Mouse (Mus musculus) heart, embryonic 13.5 days (tissue): ENCODE results near the gene Cldn15. TPM values are rescaled to one million over a fixed set of nuclear protein-coding genes. Genes with fewer than 3 reads are reported as not detected.

ENCODE experiments used
- ATAC-seq: fragments of 200-750 bp; cut with Nextera tagmentation; 2 replicates; pipeline ENCODE4 v1.8.0; 2017; ENCODE audit warnings: moderate TSS enrichment; ENCODE audit not compliant: insufficient number of reproducible peaks, low FRiP score, low TSS enrichment; ENCODE audit errors: extremely low read depth
- H3K27ac ChIP-seq: fragments of 300-500 bp; sonication (generic); replicated peaks from 2 replicates; pipeline ENCODE4 v1.5.1; 2015; ENCODE audit warnings: moderate library complexity, mild to moderate bottlenecking, inconsistent platforms
- H3K27me3 ChIP-seq: fragments of 300-500 bp; sonication (generic); replicated peaks from 2 replicates; pipeline ENCODE4 v1.6.1; 2015; ENCODE audit warnings: mild to moderate bottlenecking, inconsistent platforms
- H3K36me3 ChIP-seq: fragments of 300-500 bp; sonication (generic); 2 replicates; pipeline ENCODE4 v1.6.1; 2015; ENCODE audit warnings: mild to moderate bottlenecking, inconsistent platforms
- H3K4me1 ChIP-seq: fragments of 300-500 bp; sonication (generic); 2 replicates; pipeline ENCODE4 v1.6.1; 2015; ENCODE audit warnings: inconsistent platforms
- H3K4me2 ChIP-seq: fragments of 300-500 bp; sonication (generic); 2 replicates; pipeline ENCODE4 v1.6.1; 2015; ENCODE audit warnings: inconsistent platforms, mild to moderate bottlenecking, moderate library complexity
- H3K4me3 ChIP-seq: fragments of 300-500 bp; sonication (generic); 2 replicates; pipeline ENCODE4 v1.5.1; 2015; ENCODE audit warnings: moderate library complexity, mild to moderate bottlenecking, inconsistent platforms
- H3K9ac ChIP-seq: fragments of 300-500 bp; sonication (generic); 2 replicates; pipeline ENCODE4 v1.6.1; 2015; ENCODE audit warnings: inconsistent platforms, mild to moderate bottlenecking, moderate library complexity
- H3K9me3 ChIP-seq: fragments of 300-500 bp; sonication (generic); 2 replicates; pipeline ENCODE4 v1.6.1; 2016; ENCODE audit warnings: inconsistent platforms
- WGBS: fragments of 180-500 bp; shearing (Covaris S2); methylation state at CpG from one replicate; pipeline ENCODE4 v1.1.7; 2015; ENCODE audit warnings: mixed read lengths; 5-methylcytosine and 5-hydroxymethylcytosine counted together
- polyA plus RNA-seq: library from polyadenylated mRNA; unstranded; fragments of >200 nt; fragmentation: Nextera tagmentation; extraction: Ambion mirVana; gene quantifications from 2 replicates; pipeline ENCODE4 v1.2.1, GENCODE M21; 2015

Gene Cldn15
- polyA plus RNA-seq, result 3.8 and 4.3 TPM in 2 replicates

- WGBS, result 48% methylated on average over 6 of the region's 6 CpGs
- no peak for ATAC-seq
- peak within 1 kb of the TSS; percentile 71 for H3K9ac ChIP-seq
Measured at GRCm38 (mm10) chr5:136966331-136966730, at the start of gene Cldn15. Cldn15 (plus strand) TSS chr5:136966616.

GRCm38 (mm10) chr5:136917613-136918242 lies 48.7 kb upstream of the Cldn15 start:
- Histone ChIP-seq H3K9me3 (no peaks in the 10 kb centered on the region), H3K4me1 (peaks cover 7% of the 10 kb centered on the region), H3K27me3 (no peaks in the 10 kb centered on the region), H3K27ac (no peak overlapping the region), H3K9ac (no peak overlapping the region), H3K4me3 (no peak overlapping the region), H3K4me2 (no peak overlapping the region), H3K36me3 (peaks cover 10% of the 10 kb centered on the region)
- no peak for ATAC-seq
- WGBS, result 92% methylated on average over 8 of the region's 8 CpGs

More at GRCm38 (mm10) chr5:136966331-136966730, at the start of gene Cldn15:
- peak within 1 kb of the TSS; percentile 84 for H3K27ac ChIP-seq
- H3K27me3 ChIP-seq, result no peaks in the 10 kb centered on the region
- peak within 1 kb of the TSS; percentile 27 for H3K4me2 ChIP-seq
- peaks cover 51% of the 10 kb centered on the region for H3K4me1 ChIP-seq
- H3K4me3 ChIP-seq, result no peak within 1 kb of the TSS
- no peaks in the 10 kb centered on the region for H3K9me3 ChIP-seq
- peaks cover 37% of the 10 kb centered on the region for H3K36me3 ChIP-seq

GRCm38 (mm10) chr5:136918655-136919472 lies 47.6 kb upstream of the Cldn15 start:
- peak overlapping the region; percentile 87 for H3K9ac ChIP-seq
- H3K4me2 ChIP-seq, result peak overlapping the region; percentile 90
- no peaks in the 10 kb centered on the region for H3K9me3 ChIP-seq
- no peaks in the 10 kb centered on the region for H3K36me3 ChIP-seq
- peaks cover 7% of the 10 kb centered on the region for H3K4me1 ChIP-seq
- no peaks in the 10 kb centered on the region for H3K27me3 ChIP-seq
- peak overlapping the region; percentile 73 for H3K4me3 ChIP-seq
- 0 out of 2 replicates have a peak overlapping the region, but pooled peaks have one; percentile 15 for H3K27ac ChIP-seq
- 3% methylated on average over 38 of the region's 38 CpGs for WGBS
- peak; percentile 66; the same call in 1 of the 2 replicates for ATAC-seq

- H3K4me2 ChIP-seq, result peak overlapping the region; percentile 90
- H3K27ac ChIP-seq, result no peak overlapping the region
- no peaks in the 10 kb centered on the region for H3K27me3 ChIP-seq
- 21% methylated on average over 17 of the region's 18 CpGs for WGBS
- H3K9me3 ChIP-seq, result no peaks in the 10 kb centered on the region
- ATAC-seq, result no peak
- H3K36me3 ChIP-seq, result no peaks in the 10 kb centered on the region
- H3K9ac ChIP-seq, result peak overlapping the region; percentile 87
- H3K4me1 ChIP-seq, result peaks cover 7% of the 10 kb centered on the region
- peak overlapping the region; percentile 73 for H3K4me3 ChIP-seq
Measured at GRCm38 (mm10) chr5:136919546-136920301, 46.7 kb upstream of the Cldn15 start.

GRCm38 (mm10) chr5:136922830-136923229 lies 43.6 kb upstream of the Cldn15 start:
- H3K9ac ChIP-seq, result no peak overlapping the region
- no peaks in the 10 kb centered on the region for H3K27me3 ChIP-seq
- 0 out of 2 replicates have a peak, but pooled peaks cover 11% of the 10 kb centered on the region for H3K36me3 ChIP-seq
- no peaks in the 10 kb centered on the region for H3K9me3 ChIP-seq
- no peak overlapping the region for H3K4me2 ChIP-seq
- H3K4me3 ChIP-seq, result no peak overlapping the region
- H3K27ac ChIP-seq, result no peak overlapping the region
- H3K4me1 ChIP-seq, result peaks cover 7% of the 10 kb centered on the region
- WGBS, result 76% methylated on average over 9 of the region's 9 CpGs
- no peak for ATAC-seq

- no peak for ATAC-seq
- H3K9me3 ChIP-seq, result no peaks in the 10 kb centered on the region
- H3K27me3 ChIP-seq, result no peaks in the 10 kb centered on the region
- WGBS, result 45% methylated on average over 7 of the region's 7 CpGs
- no peak overlapping the region for H3K4me3 ChIP-seq
- peaks cover 7% of the 10 kb centered on the region for H3K4me1 ChIP-seq
- H3K27ac ChIP-seq, result no peak overlapping the region
- no peak overlapping the region; the same call in 1 of the 2 replicates for H3K9ac ChIP-seq
- H3K36me3 ChIP-seq, result 0 out of 2 replicates have a peak, but pooled peaks cover 11% of the 10 kb centered on the region
- no peak overlapping the region for H3K4me2 ChIP-seq
Measured at GRCm38 (mm10) chr5:136923751-136924478, 42.5 kb upstream of the Cldn15 start.

- Histone ChIP-seq H3K4me3 (no peak overlapping the region), H3K9me3 (no peaks in the 10 kb centered on the region), H3K36me3 (0 out of 2 replicates have a peak, but pooled peaks cover 11% of the 10 kb centered on the region), H3K9ac (peak overlapping the region; percentile 20), H3K27me3 (no peaks in the 10 kb centered on the region), H3K27ac (no peak overlapping the region), H3K4me1 (0 out of 2 replicates have a peak, but pooled peaks cover 5% of the 10 kb centered on the region), H3K4me2 (no peak overlapping the region)
- WGBS, result 18% methylated on average over 4 of the region's 4 CpGs
- 0 out of 2 replicates have a peak, but pooled peaks have one; percentile 48 for ATAC-seq
Measured at GRCm38 (mm10) chr5:136929073-136929472, 37.3 kb upstream of the Cldn15 start.

GRCm38 (mm10) chr5:136931896-136932295 lies 34.5 kb upstream of the Cldn15 start:
- 78% methylated on average over 14 of the region's 14 CpGs for WGBS

GRCm38 (mm10) chr5:136932956-136933355 lies 33.5 kb upstream of the Cldn15 start:
- Histone ChIP-seq H3K27me3 (no peaks in the 10 kb centered on the region), H3K4me3 (no peak overlapping the region), H3K9me3 (no peaks in the 10 kb centered on the region), H3K36me3 (no peaks in the 10 kb centered on the region), H3K9ac (no peak overlapping the region), H3K27ac (no peak overlapping the region), H3K4me1 (0 out of 2 replicates have a peak, but pooled peaks cover 5% of the 10 kb centered on the region), H3K4me2 (no peak overlapping the region)
- 70% methylated on average over 5 of the region's 5 CpGs for WGBS
- no peak for ATAC-seq

More at GRCm38 (mm10) chr5:136931896-136932295, 34.5 kb upstream of the Cldn15 start:
- no peak overlapping the region for H3K27ac ChIP-seq
- no peak overlapping the region for H3K4me2 ChIP-seq
- H3K4me1 ChIP-seq, result 0 out of 2 replicates have a peak, but pooled peaks cover 5% of the 10 kb centered on the region
- no peaks in the 10 kb centered on the region for H3K9me3 ChIP-seq
- H3K4me3 ChIP-seq, result no peak overlapping the region
- H3K9ac ChIP-seq, result no peak overlapping the region
- no peaks in the 10 kb centered on the region for H3K36me3 ChIP-seq
- no peaks in the 10 kb centered on the region for H3K27me3 ChIP-seq
- no peak for ATAC-seq

GRCm38 (mm10) chr5:136933930-136934329 lies 32.5 kb upstream of the Cldn15 start:
- H3K4me2 ChIP-seq, result no peak overlapping the region
- H3K4me3 ChIP-seq, result no peak overlapping the region
- no peak overlapping the region for H3K9ac ChIP-seq
- WGBS, result 80% methylated on average over 6 of the region's 6 CpGs
- no peaks in the 10 kb centered on the region for H3K27me3 ChIP-seq
- no peak for ATAC-seq
- H3K36me3 ChIP-seq, result no peaks in the 10 kb centered on the region
- H3K27ac ChIP-seq, result no peak overlapping the region
- H3K4me1 ChIP-seq, result 0 out of 2 replicates have a peak, but pooled peaks cover 5% of the 10 kb centered on the region
- no peaks in the 10 kb centered on the region for H3K9me3 ChIP-seq
